Mouse (Mus musculus): ENCODE measurements around the gene Tcf25.
"Not testable (repeated sequence)": the region's sequence is repeated elsewhere in the genome, so short reads cannot be mapped to it uniquely, and the experiment has no call there.

DNA sequence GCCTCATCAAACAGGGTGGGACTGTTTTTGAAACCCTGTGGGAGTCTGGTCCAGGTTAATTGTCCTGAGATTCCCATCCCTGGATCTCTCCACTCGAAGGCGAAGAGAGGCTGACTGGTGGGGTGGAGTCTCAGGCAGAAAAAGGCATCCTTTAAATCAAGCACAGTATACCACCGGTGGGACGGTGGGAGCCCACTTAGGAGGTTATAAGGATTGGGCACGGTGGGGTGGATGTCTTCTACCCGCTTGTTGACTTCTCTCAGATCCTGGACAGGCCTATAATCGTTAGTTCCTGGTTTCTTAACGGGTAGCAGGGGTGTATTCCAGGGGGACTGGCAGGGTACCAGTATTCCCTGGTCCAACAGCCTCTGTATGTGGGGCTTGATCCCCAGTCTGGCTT is 57.4 kb downstream of the Tcf25 start:
- not testable (repeated sequence) for TF ChIP-seq CTCF (IDR thresholded peaks at IDR 0.05; ENCODE audit: low read depth); EP300 (optimal IDR thresholded peaks at IDR 0.05)

Data from stomach, postnatal 0 days (tissue).